Mouse (Mus musculus): Measurements from ENCODE around the gene Trub1. TPM values are rescaled to one million over a fixed set of nuclear protein-coding genes. Genes with fewer than 3 reads are reported as not detected.

The Trub1 gene
- polyA plus RNA-seq, 1 experiment from 2014 or later, result 14.9 TPM

DNA sequence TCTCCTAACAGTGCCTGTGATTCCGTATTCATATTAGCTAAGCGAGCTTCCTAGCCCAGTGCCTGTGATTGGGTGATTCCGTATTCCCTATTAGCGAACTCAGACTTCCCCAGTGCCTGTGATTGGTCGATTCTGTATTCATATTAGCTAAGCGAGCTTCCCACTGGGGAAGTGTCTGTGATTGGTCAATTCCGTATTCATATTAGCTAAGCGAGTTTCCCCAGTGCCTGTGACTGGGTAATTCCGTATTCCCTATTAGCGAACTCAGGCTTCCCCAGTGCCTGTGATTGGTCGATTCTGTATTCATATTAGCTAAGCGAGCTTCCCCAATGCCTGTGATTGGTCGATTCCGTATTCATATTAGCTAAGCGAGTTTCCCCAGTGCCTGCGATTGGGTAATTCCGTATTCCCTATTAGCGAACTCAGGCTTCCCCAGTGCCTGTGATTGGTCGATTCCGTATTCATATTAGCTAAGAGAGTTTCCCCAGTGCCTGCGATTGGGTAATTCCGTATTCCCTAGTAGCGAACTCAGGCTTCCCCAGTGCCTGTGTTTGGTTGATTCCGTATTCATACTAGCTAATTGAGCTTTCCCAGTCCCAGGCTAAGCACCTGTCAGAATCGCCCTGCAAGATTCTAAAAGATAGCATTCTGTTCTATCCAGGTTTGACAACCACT is 2.7 kb downstream of the Trub1 start:
- Histone ChIP-seq H3K4me2 (ENCODE audit: low read depth, low read length) (no peak overlapping the region), H3K4me3 (ENCODE audit: low read depth, low read length) (no peak overlapping the region), H3K9me3 (ENCODE audit: control insufficient read depth, low read length) (no peaks in the 10 kb centered on the region), H3K27me3 (ENCODE audit: control insufficient read depth, insufficient read depth, low read length) (no peaks in the 10 kb centered on the region), H3K27ac (ENCODE audit: low read depth, low read length) (no peak overlapping the region), H3K4me1 (ENCODE audit: control insufficient read depth, insufficient read depth, low read length) (0 out of 2 replicates have a peak, but pooled peaks cover 4% of the 10 kb centered on the region), H3K36me3 (ENCODE audit: control insufficient read depth, insufficient read depth, low read length) (no peaks in the 10 kb centered on the region), H3K9ac (replicated peaks; ENCODE audit: low read depth, low read length) (no peak overlapping the region)
- 96% methylated on average over 25 of the region's 25 CpGs for WGBS
- ATAC-seq (ENCODE audit: low read depth), result no peak

DNA sequence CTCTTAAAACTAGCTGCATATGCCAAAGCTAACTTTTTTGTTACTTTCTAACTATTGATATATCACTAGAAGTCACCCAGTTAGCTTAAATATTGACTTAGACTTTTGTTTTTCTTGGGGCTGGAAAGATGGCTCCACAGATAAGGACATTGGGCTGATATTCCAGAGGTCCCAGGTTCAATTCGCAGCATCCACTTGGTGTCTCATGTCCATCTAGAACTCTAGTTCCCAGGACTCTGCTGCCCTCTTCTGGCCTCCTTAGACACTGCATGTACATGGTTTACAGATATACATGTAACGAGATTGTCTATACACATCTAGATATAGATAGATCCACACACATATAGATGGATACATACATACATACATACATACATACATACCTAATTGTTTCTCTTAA is 4.4 kb downstream of the Trub1 start:
- H3K36me3 ChIP-seq (ENCODE audit: control insufficient read depth, insufficient read depth, low read length), result no peaks in the 10 kb centered on the region
- no peak overlapping the region for H3K9ac ChIP-seq (replicated peaks; ENCODE audit: low read depth, low read length)
- no peak overlapping the region for H3K27ac ChIP-seq (ENCODE audit: low read depth, low read length)
- H3K27me3 ChIP-seq (ENCODE audit: control insufficient read depth, insufficient read depth, low read length), result no peaks in the 10 kb centered on the region
- H3K9me3 ChIP-seq (ENCODE audit: control insufficient read depth, low read length), result no peaks in the 10 kb centered on the region
- no peak overlapping the region for H3K4me2 ChIP-seq (ENCODE audit: low read depth, low read length)
- WGBS, result 80% methylated on average over 2 of the region's 2 CpGs
- no peak overlapping the region for H3K4me3 ChIP-seq (ENCODE audit: low read depth, low read length)
- 0 out of 2 replicates have a peak, but pooled peaks cover 4% of the 10 kb centered on the region for H3K4me1 ChIP-seq (ENCODE audit: control insufficient read depth, insufficient read depth, low read length)
- ATAC-seq (ENCODE audit: low read depth), result no peak

DNA sequence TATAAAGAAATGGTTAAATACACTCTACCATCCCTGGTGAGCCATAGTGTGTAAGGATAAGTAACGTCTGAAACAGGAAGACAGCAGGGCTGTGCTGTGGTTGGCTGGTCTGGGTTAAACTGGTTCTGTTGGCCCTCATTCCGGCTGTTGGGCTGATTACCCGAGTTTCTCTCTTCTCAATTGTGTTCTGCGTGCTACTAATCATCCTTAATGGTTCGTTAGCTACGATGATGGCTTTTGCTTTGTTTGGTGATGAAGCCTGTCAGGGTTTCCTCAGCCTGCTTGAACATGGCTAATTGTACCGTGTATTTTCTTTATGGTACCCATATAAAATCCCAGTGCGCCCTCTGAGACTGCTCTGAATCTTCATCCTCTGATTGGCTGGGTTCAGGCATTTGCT is 11.0 kb downstream of the Trub1 start:
- ATAC-seq (ENCODE audit: low read depth), result no peak
- no peaks in the 10 kb centered on the region for H3K4me1 ChIP-seq (ENCODE audit: control insufficient read depth, insufficient read depth, low read length)
- no peaks in the 10 kb centered on the region for H3K9me3 ChIP-seq (ENCODE audit: control insufficient read depth, low read length)
- H3K36me3 ChIP-seq (ENCODE audit: control insufficient read depth, insufficient read depth, low read length), result no peaks in the 10 kb centered on the region; the same call in 1 of the 2 replicates
- H3K9ac ChIP-seq (replicated peaks; ENCODE audit: low read depth, low read length), result no peak overlapping the region
- WGBS, result 39% methylated on average over 8 of the region's 8 CpGs
- H3K27ac ChIP-seq (ENCODE audit: low read depth, low read length), result no peak overlapping the region
- H3K27me3 ChIP-seq (ENCODE audit: control insufficient read depth, insufficient read depth, low read length), result no peaks in the 10 kb centered on the region
- H3K4me3 ChIP-seq (ENCODE audit: low read depth, low read length), result no peak overlapping the region
- H3K4me2 ChIP-seq (ENCODE audit: low read depth, low read length), result no peak overlapping the region

DNA sequence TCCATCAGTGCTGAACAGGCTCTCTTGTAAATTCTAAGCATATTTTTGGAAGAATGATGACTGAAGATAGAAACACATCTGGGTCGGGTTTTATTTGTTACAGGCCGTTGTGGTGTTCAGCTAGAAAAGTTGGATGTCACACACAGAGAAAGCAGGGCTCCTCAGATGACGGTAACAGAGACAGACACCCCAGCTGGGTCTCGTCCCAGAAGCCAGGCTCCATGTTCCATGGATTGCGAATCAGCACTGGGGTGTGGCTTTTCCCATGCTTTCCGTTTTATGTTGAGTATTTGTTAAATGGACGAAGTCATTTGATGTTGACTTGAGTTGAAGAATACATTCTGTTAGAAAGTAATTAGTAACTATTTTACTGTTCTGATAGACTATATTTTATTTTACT is 13.0 kb downstream of the Trub1 start:
- H3K27me3 ChIP-seq (ENCODE audit: control insufficient read depth, insufficient read depth, low read length), result no peaks in the 10 kb centered on the region
- H3K4me1 ChIP-seq (ENCODE audit: control insufficient read depth, insufficient read depth, low read length), result 0 out of 2 replicates have a peak, but pooled peaks cover 3% of the 10 kb centered on the region
- no peak overlapping the region for H3K4me3 ChIP-seq (ENCODE audit: low read depth, low read length)
- ATAC-seq (ENCODE audit: low read depth), result no peak
- WGBS, result 95% methylated on average over 7 of the region's 7 CpGs
- no peaks in the 10 kb centered on the region for H3K9me3 ChIP-seq (ENCODE audit: control insufficient read depth, low read length)
- no peak overlapping the region for H3K27ac ChIP-seq (ENCODE audit: low read depth, low read length)
- no peak overlapping the region for H3K9ac ChIP-seq (replicated peaks; ENCODE audit: low read depth, low read length)
- H3K36me3 ChIP-seq (ENCODE audit: control insufficient read depth, insufficient read depth, low read length), result no peaks in the 10 kb centered on the region; the same call in 1 of the 2 replicates
- no peak overlapping the region for H3K4me2 ChIP-seq (ENCODE audit: low read depth, low read length)

DNA sequence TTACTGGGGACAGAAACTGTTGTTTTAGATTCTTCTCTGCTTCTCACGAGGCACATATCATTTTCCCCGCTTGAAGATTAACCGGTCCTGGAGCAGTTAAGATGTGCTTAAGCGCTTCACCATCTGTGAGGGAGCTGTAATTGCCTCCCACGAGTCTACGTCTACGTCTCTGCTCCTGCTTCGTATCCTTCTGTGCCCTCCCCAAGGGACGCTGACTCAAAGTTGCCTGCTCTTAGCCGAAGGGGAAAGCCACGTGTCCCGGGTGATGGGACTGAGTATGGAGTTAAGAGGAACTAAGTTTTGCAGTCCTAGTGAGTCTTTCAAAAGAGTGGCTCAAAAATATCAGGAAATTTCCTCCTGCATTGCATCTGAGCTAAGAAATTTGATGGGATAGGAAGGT is 18.3 kb downstream of the Trub1 start:
- Histone ChIP-seq H3K4me1 (ENCODE audit: control insufficient read depth, insufficient read depth, low read length) (0 out of 2 replicates have a peak, but pooled peaks cover 4% of the 10 kb centered on the region), H3K4me3 (ENCODE audit: low read depth, low read length) (no peak overlapping the region), H3K4me2 (ENCODE audit: low read depth, low read length) (no peak overlapping the region), H3K27me3 (ENCODE audit: control insufficient read depth, insufficient read depth, low read length) (no peaks in the 10 kb centered on the region), H3K9me3 (ENCODE audit: control insufficient read depth, low read length) (no peaks in the 10 kb centered on the region), H3K9ac (replicated peaks; ENCODE audit: low read depth, low read length) (no peak overlapping the region), H3K27ac (ENCODE audit: low read depth, low read length) (no peak overlapping the region), H3K36me3 (ENCODE audit: control insufficient read depth, insufficient read depth, low read length) (no peaks in the 10 kb centered on the region; the same call in 1 of the 2 replicates)
- ATAC-seq (ENCODE audit: low read depth), result no peak
- 52% methylated on average over 12 of the region's 12 CpGs for WGBS

DNA sequence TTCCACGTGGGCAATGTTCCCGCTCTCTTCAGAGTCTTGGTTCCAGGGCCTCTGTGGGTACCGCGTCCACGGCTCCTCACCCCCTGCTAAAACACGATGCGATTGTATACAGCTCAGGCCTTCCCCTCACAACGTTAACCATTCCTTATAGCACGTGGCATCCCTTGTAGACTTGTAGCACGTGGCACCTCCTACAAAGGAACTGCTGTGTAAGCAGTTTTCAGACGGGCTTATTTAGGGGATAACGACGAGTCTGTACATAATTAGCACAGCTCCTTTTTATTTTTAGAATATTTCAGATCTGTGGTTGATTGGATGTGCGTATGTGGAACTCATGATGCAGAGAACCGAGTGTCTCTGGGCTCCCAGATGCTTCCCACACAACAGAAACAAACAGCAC is 19.5 kb downstream of the Trub1 start:
- H3K27me3 ChIP-seq (ENCODE audit: control insufficient read depth, insufficient read depth, low read length), result no peaks in the 10 kb centered on the region
- H3K4me1 ChIP-seq (ENCODE audit: control insufficient read depth, insufficient read depth, low read length), result 0 out of 2 replicates have a peak, but pooled peaks cover 4% of the 10 kb centered on the region
- H3K4me3 ChIP-seq (ENCODE audit: low read depth, low read length), result no peak overlapping the region
- H3K9ac ChIP-seq (replicated peaks; ENCODE audit: low read depth, low read length), result no peak overlapping the region
- ATAC-seq (ENCODE audit: low read depth), result no peak
- no peak overlapping the region for H3K27ac ChIP-seq (ENCODE audit: low read depth, low read length)
- no peaks in the 10 kb centered on the region for H3K9me3 ChIP-seq (ENCODE audit: control insufficient read depth, low read length)
- WGBS, result 87% methylated on average over 15 of the region's 15 CpGs
- H3K4me2 ChIP-seq (ENCODE audit: low read depth, low read length), result no peak overlapping the region
- H3K36me3 ChIP-seq (ENCODE audit: control insufficient read depth, insufficient read depth, low read length), result no peaks in the 10 kb centered on the region; the same call in 1 of the 2 replicates

DNA sequence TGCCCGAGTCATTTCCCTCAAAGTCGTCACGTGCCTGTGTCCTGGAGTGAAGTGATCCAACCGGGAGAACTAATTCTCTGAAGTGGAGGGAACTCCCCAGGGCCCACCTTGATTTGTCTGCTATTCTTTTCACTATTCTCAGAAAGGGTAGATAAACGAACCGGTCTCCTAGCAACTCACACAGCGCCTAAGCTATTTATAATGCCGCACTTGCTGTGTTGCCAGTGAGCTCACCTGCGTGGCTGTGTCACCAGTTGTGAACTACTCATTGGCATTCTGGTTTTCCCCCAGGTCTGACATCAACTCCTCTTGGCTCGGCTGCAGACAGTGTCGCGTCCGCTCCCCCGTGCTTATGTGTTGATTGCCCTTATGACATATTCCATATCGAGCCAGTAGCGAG is 20.6 kb downstream of the Trub1 start:
- H3K4me2 ChIP-seq (ENCODE audit: low read depth, low read length), result no peak overlapping the region
- H3K9ac ChIP-seq (replicated peaks; ENCODE audit: low read depth, low read length), result no peak overlapping the region
- ATAC-seq (ENCODE audit: low read depth), result no peak
- 0 out of 2 replicates have a peak, but pooled peaks cover 4% of the 10 kb centered on the region for H3K4me1 ChIP-seq (ENCODE audit: control insufficient read depth, insufficient read depth, low read length)
- no peak overlapping the region for H3K27ac ChIP-seq (ENCODE audit: low read depth, low read length)
- 52% methylated on average over 16 of the region's 16 CpGs for WGBS
- no peaks in the 10 kb centered on the region for H3K9me3 ChIP-seq (ENCODE audit: control insufficient read depth, low read length)
- no peaks in the 10 kb centered on the region for H3K27me3 ChIP-seq (ENCODE audit: control insufficient read depth, insufficient read depth, low read length)
- H3K36me3 ChIP-seq (ENCODE audit: control insufficient read depth, insufficient read depth, low read length), result no peaks in the 10 kb centered on the region
- no peak overlapping the region for H3K4me3 ChIP-seq (ENCODE audit: low read depth, low read length)

DNA sequence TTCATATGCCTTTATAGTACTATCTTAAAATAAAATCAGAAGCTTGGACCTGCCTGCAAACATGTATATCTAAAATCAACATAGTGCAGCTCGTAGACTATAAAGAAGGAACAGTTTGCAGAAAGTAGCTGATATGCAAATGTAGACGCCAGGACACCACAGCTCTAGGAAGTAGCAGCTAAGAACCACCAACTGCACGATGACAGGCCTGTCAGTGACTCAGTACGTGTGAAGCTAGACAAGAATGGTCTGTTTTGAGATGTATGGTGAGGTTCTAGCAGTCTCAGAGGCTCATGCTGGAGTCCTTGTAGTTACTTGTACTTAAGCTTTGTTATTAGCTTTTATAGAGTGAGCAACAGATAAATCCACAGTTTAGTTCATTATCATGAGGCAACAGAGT is 22.6 kb downstream of the Trub1 start:
- H3K4me1 ChIP-seq (ENCODE audit: control insufficient read depth, insufficient read depth, low read length), result 0 out of 2 replicates have a peak, but pooled peaks cover 4% of the 10 kb centered on the region
- no peak overlapping the region for H3K27ac ChIP-seq (ENCODE audit: low read depth, low read length)
- H3K4me2 ChIP-seq (ENCODE audit: low read depth, low read length), result no peak overlapping the region
- no peak overlapping the region for H3K9ac ChIP-seq (replicated peaks; ENCODE audit: low read depth, low read length)
- H3K27me3 ChIP-seq (ENCODE audit: control insufficient read depth, insufficient read depth, low read length), result no peaks in the 10 kb centered on the region
- H3K36me3 ChIP-seq (ENCODE audit: control insufficient read depth, insufficient read depth, low read length), result no peaks in the 10 kb centered on the region
- no peak for ATAC-seq (ENCODE audit: low read depth)
- WGBS, result 86% methylated on average over 4 of the region's 4 CpGs
- no peaks in the 10 kb centered on the region for H3K9me3 ChIP-seq (ENCODE audit: control insufficient read depth, low read length)
- H3K4me3 ChIP-seq (ENCODE audit: low read depth, low read length), result no peak overlapping the region

DNA sequence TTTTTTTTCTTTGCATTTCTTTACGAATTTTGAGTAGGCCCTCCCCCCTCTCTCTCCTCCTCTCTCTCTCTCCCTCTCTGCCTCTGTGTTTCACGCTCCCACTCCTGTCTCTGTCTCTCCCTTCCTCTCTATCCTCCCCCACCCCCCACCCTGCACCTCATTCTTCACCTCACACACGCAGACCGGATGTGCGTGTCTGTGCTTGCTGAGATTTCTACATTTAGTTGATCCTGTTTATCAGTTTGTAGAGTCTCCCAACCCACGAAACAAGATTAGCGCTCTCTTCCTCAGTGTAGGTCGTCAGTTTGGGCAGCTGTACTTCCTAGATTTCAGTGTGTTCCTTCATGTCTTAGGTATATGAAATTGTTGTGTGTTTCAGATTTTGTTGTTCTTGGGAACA is 24.6 kb downstream of the Trub1 start:
- Histone ChIP-seq H3K4me3 (ENCODE audit: low read depth, low read length) (no peak overlapping the region), H3K27ac (ENCODE audit: low read depth, low read length) (no peak overlapping the region), H3K4me1 (ENCODE audit: control insufficient read depth, insufficient read depth, low read length) (no peaks in the 10 kb centered on the region), H3K9me3 (ENCODE audit: control insufficient read depth, low read length) (no peaks in the 10 kb centered on the region), H3K4me2 (ENCODE audit: low read depth, low read length) (no peak overlapping the region), H3K27me3 (ENCODE audit: control insufficient read depth, insufficient read depth, low read length) (no peaks in the 10 kb centered on the region), H3K36me3 (ENCODE audit: control insufficient read depth, insufficient read depth, low read length) (no peaks in the 10 kb centered on the region), H3K9ac (replicated peaks; ENCODE audit: low read depth, low read length) (no peak overlapping the region)
- WGBS, result 73% methylated on average over 8 of the region's 8 CpGs
- ATAC-seq (ENCODE audit: low read depth), result no peak

All from neural tube, embryonic 14.5 days (tissue).